Mouse (Mus musculus) retina, embryonic 14.5 days (tissue): ENCODE measurements around the gene Tnnc1.
A peak's percentile ranks its signal among the peaks of the same experiment; 100 is the strongest.

Experiments
- DNase-seq: peaks from one replicate; pipeline ENCODE4 v3.0.0-alpha.2; 2015; ENCODE audit warnings: low spot score

The Tnnc1 gene

DNA sequence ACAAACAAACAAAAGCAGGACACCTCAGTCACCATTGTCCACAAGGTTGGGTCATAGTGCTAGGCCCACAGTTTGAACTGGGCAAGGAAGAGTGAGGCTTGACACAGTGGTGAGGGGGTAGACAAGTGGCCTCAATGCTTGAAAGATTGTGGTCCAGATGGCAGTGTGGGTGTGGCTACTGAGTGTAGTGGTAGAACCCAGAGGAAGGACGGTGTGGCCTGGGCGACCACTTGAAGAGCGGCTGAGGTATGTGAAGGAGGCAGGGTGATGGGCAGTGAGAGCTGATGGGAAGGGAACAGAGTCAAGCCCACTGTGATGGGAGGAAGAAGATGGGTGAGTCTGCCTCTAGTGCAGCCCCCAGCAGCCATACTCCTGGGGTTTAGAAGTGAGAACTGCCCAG is 6.6 kb downstream of the Tnnc1 start:
- DNase-seq = no peak

DNA sequence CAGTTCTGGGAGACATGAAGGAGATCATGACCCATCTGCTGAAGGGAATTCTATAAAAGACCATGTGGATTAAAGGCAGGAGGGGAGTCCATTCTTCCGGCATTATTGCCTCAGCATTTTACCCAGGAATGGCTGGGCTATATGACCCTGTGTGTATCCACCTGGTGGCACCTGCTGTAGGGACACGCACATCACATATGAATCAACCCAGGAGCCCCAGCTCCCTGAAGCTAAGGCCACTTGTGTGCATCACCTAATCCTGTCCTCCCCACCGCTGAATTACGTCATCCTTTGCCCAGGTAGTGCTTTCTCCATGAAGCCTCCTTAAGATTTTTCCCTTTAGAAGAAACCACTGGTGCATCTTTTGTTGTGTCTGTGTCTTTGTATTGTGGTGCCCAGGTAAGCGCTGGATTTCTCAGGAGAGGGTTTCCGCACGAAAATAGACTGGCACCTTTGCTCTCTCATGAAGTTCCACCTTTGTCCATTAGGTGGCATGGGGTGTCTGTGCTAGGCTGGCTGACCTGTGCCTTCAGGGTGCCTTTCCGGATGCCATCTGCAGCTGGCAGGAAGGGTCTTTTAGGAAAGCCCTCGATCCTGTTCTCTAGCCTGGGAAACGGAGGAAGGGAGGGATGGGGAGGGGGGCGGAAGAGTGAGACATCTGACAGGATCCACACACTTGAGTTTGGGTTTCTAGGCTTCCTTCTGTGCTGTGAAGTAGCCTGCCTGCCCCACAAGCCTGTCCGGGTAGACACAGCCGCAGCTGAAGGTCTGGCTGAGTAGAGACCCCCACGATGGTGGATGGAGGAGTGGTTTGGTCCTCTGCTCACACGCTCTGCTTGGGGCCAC is 7.3 kb downstream of the Tnnc1 start:
- peak; percentile 86 for DNase-seq

DNA sequence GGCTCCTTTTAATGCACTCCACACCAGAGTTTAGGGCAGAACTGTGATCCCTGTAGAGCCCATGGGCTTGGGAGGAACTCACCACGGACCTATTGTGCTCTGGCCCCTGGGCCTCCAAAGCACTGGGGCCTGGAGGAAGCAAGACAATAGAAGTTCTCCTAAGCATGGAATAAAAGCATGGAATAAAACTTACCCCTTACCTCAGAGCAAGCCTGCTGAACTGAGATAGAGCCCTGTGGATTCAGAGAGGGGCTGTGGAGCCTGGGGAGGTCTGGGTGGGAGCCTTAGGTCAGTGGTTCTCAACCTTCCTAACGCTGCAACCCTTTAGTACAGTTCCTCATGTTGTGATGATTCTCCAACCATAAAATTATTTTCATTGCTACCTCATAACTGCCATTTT is 8.7 kb downstream of the Tnnc1 start, which contains the start of gene Nisch:
TSS of gene Nisch (minus strand) at position 101 of the 400 bp plus-strand sequence.
- DNase-seq = no peak

DNA sequence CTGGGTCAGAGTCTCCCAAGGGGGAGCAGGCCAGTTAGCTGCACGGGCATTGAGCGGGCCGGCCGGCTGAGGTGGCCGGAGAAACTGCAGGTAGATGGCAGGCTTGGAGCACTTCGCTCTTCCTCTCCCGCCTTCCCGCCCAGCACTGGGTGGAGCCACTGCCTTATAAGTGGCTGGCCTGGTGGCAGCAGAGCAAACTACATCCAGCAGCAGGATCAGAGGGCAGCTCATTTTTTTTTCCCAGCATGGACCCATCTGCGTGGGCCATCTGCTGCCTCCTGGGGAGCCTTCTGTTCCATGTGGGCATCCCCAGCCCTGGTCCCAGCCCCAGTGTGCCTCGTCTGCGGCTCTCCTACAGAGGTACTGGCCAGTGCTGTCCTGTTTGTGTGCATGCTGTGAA is 9.6 kb downstream of the Tnnc1 start, which contains the start of gene Sema3g:
TSS of gene Sema3g (plus strand) at position 195 of the 400 bp plus-strand sequence.
- DNase-seq = peak; percentile 76

DNA sequence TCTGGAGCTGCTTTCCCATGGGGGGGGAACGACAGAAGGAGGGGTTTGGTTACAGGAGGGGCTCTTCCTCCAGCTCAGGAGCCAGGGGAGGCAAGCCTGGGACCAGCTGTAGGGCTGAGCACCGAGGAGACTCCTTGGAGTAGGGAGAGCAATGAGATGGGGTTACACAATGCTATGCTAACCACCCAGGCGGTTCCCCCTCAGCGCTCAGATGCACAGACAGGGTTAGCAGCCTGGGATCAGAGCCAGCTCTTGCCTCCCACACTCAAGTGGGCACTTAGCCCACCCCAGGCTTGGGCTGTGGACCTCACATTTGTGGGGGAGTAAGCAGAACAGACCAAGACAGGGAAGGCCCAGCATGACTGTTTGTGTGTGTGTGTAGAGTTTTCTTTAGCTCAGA is 18.9 kb downstream of the Tnnc1 start:
- no peak for DNase-seq

DNA sequence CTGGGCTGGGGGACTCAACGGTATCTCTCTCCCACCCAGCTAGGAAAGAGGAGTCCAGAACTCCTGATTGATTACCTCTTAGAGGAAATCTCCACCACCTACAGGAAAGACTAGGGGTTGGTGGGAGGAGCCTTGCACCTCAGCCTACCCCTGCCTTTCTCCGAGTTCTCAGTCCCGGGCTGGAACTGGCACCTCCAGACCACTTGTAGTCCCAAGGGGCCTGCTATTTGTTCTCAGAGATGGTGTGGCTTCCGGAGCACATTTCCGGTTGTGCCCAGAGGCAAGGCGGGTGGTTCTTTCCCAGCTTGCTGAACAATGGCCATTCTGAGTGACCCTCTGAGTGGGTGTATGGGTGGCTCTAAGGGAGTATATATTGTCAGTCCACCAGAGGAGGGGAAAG is 20.1 kb downstream of the Tnnc1 start:
- no peak for DNase-seq

DNA sequence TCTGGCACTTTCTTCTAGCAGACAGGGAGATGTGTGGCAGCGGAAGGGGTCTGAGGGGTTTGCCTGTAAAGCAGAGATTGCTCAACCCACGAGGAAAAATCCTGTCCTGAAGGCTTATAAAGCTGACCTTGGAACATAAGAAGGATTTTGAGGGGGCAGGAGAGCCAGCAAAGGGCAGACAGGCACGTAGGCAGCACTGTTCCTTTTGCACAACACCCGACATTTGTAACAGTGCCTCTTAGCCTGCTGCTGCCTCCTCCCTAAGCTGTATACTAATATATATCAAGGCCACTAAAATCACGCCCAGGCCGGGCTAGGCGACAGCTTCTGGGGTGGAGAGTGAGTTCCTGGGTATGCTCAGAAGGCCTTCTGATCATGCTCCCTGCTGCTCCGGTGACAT is 22.3 kb downstream of the Tnnc1 start:
- no peak for DNase-seq

DNA sequence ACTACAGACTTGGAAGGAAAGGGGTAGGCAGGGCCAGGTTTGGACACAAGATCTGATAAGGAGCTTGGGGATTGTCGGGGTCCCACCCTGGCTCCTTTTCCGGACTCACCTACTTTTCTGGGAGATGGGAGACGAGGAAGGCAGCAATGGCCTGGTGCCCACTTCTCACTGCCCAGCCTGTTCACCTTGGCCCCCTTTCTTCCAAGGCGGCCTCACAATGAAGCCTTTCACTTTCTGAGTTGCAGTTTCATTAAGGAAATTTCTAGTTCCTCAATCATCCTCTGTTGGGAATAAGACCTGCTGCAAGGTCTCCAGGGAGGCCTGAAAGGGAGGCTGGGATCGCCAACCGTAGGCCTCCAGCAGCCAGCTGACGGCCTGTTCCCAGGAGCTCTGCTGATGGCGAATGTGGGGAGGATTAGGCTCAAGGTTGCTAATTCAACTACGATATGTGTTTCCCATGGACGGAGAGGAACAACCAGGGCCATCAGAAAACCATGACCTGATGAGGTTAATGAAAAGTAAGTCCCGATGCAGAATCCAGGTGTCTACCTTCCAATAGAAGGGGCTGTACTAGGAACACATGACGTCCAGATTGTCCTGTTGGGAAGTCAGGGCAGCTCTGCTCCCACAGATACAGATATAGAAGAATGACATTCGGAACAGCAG is 24.4 kb downstream of the Tnnc1 start:
- no peak for DNase-seq

DNA sequence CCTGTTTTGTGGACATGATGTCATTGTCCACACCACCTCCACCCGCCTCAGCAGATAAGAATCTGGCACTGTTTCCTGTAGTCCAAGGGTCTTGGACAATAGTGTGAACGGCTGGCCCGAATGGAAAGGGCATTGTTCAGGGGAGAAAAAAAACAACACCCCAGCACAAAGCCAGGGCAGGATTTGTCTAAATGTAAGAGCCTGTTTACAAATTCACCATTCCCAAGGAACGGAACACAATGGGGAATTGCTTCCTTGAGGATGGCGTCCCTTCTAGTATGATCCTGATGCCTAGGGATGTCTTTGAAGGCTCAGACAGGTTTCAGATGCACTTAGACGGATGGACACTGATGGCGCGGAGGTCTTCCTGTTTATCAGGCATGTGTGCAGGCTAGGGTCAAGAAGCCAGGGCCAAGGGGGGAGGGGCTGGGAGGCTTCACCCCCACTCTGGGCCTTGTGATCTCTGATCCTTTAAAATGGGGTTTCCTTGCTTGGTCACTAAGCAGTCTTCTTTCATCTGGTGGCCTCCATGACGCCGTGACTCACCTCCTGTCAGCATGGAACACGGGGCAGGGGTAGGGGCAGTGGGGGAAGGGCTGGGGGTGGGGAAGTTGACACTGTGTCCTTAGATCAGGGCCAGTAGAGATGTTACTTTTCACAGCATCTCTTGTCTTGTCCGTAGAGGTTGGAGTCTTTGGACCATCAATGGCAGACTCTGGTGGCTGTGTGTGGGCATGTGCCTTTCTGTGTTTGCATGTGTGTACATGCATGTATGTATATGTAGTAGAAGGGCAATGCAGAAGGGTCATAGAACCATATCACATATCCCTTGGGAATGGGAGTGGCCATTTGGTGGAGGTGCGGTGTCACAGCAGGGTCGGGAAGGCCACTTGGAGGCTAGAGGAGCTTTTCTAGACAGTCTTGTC is 25.2 kb downstream of the Tnnc1 start:
- no peak for DNase-seq

DNA sequence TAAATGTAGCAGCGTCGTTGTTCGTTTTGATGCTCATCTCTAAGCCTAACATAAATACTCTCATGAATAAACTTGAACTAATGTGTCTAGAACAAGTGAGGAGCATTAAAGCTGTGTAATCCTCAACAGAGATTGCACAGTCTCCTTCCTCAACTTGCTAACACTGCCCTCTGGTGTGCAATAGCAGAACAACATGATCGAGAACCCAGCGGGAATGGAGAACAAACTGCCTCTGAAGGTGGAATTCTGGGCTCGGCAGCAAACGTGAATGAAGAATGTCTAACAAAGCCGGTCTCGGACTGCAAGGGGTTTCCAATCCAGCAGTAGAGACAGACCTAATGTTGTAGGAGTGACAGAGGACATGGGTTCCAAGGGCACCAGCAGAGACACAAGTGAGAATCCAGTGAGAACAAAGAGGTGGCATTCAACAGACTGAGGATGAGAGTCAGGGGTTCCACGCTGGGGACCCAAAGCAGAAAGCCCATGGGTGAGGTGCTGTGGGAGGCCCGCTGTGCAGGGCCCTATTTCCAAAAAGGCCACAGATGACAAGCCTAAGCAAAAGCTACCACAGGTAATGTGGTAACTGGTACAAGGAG is 26.0 kb downstream of the Tnnc1 start:
- DNase-seq = peak; percentile 87

DNA sequence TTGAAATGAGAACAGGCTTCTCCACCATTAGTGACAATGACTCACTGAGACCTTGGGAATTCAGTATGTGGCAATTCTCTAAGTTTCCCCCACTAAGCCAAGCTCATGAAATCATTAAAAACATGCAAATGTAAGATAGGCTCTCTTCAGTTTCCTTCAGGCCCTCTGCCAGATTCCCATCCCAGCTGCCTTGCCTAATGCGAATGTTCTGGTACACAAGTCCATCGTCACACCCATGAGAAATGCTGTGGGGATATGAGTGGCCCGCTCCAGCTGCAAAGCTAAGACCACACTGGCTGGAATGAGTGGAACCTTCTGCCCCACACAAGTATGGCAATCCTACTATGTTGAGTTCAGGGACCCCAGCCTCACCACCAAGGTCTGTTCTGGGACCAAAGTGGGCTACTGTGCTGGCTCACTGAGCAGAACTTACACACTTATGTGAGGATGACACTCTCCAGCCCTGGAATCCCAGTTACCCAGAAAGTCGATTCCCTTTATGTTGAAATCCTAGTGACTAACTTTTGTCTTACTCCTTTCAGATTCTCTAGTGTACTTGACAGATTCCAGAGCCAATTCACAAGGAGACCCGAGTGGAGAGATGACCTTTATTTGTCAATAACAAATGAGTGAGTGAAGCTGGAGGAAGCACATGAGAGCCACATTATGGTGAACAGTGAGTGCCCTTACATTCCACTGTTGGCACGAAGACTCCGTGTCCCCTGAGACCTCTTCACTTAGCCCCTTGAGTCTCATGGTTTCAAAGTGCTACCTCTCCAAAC is 29.2 kb downstream of the Tnnc1 start:
- no peak for DNase-seq

DNA sequence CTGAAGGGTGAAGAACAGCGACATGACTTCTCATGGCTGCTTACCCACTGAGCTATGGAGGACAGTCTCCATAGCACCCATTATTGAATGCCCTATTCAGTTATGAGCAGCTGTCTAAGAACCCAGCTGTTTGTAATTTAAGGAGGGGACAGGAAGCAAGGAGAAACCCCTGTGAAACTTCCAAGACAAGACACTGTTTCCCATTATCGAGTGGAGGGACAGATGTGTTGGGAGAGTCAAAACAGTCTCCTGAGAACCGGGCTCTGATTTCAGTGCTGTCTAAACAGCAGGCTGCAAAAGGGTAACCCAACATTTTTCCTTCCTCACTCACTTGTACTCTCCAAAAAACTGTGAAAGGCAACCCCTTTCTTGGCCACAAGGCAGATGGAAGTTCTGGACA is 32.4 kb downstream of the Tnnc1 start:
- no peak for DNase-seq

DNA sequence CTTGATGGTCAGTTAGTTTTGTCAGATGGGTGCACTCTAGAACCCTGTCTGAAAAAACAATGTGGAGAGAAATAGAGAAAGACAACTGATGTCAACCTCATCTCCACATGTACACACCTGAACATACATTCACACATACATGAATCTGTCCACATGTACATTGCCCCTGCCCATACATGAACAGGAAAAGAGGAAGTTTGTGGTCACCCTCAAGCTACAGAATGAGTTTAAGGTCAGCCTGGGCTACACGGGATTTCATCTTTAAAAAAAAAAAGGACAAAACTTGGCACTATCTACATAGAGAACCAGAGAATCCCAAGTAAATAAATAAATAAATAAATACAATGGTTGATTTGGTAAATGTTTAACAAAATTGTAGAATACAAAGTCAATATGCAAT is 36.7 kb downstream of the Tnnc1 start:
- DNase-seq = no peak

DNA sequence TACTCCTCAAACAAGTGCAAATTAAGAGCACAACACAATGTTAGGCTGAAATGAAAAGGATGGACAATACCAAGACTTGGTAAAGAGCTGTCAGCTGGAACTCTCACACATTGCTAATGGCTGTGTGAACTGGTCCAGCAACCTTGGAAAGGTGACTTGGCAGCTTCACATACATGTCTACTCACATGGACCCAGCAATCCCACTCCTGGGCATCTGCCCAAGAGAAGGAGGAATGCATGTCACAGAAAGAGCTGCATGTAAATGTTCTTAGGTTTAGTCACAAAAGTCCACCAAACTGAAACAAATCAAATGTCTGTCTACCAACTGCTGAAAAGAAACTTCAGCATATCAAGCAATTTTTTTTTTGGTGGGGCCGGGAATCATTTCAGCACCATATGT is 37.8 kb downstream of the Tnnc1 start:
- DNase-seq = no peak

DNA sequence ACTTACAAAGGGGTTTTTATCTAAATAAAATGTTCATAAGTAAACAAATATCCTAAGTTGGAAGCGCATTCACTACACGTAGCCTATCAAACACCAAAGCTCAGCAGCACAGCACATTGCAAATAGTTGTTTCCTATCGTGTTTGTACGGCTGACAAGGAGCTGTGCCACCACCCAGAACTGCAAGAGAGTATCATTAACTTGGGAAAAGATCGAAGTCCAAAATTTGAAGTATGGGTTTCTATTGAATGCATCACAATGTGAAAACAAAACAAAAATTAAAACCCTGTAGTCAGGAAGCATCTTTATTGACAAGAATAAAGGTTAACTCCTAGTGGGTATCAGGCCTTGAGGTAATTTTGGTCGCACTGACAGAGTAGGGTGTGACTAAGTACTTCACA is 40.3 kb downstream of the Tnnc1 start:
- DNase-seq = no peak

DNA sequence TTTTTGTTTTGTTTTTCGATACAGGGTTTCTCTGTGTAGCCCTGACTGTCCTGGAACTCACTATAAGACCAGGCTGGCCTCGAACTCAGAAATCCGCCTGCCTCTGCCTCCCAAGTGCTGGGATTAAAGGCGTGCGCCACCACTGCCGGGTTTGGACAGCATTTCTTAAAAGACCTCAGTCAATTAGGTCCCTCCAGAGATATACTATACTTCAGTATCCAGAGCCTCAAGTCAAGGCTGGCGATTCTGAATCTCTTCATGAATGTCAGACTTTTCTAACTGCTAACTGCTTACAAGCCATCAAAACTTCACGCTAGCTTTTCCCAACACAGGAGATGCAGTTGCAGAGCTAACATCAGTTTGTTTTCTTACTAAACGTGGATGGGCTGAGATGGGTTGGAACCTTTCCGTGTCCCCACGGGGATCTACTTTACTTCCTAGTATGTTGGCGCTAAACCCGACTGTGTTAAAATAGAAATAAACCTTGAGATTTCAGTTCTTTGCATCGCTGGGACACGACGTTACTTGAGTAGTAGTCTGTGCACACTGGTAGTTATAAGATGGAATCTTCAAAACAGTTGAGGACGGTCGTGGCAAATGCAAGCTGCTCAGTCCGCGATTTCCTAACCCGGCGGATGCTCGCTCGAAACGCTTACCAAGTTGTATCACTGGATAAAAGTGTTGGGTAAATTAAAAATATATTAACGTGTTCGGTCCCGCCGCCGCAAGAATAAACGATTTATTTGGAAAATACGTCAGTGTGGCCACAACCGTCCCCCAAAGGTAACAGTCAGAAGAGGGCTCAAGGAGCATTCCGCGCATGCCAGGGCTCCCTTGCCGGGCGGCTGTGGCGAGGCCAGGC is 42.3 kb downstream of the Tnnc1 start:
- no peak for DNase-seq

DNA sequence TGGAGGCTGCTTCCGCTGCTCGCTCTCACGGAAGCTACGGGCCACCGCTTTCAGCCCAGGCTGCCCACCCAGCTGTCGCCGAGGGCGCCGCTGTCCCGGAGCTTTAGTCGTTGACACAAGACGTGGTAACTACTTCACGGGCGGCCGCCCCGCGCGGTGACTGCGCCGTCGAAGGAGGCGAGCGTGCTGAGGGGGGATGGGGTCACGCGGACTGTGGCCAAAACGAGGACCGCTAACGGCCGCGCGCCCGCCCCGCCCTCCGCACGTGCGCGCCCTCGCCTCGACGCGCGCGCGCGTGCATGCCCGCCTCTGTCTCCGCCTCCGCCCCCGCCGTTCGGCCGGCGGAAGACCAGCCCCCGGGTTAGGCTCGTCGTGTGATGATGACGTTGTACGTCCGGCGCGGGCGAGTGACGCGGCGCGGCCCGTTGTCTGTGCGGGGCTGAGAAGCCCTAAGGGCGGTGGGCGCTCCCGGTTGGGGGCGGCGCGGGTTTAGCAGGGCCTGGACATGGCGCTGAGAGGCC is 43.0 kb downstream of the Tnnc1 start, which contains the start of the genes Phf7 and Bap1:
TSS of gene Phf7 (minus strand) at position 234 of the 521 bp plus-strand sequence.
TSS of gene Bap1 (plus strand) at position 367 of the 521 bp plus-strand sequence.
- peak; percentile 97 for DNase-seq

DNA sequence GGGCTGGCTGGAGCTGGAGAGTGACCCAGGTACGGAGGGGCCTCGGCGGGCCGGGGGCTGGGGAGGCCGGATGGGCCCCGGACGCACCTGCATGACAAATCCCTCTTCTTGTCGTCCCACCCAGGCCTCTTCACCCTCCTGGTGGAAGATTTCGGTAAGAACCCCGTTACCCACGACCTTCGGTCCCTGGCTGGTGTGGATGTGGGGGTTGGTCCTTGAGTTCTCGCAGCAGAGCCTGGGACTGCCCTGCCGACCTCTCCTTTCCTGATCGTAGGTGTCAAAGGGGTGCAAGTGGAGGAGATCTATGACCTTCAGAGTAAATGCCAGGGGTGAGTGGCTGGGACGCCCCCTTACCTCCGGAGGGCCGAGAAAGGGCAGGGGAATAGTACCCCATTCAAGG is 43.5 kb downstream of the Tnnc1 start:
- no peak for DNase-seq

DNA sequence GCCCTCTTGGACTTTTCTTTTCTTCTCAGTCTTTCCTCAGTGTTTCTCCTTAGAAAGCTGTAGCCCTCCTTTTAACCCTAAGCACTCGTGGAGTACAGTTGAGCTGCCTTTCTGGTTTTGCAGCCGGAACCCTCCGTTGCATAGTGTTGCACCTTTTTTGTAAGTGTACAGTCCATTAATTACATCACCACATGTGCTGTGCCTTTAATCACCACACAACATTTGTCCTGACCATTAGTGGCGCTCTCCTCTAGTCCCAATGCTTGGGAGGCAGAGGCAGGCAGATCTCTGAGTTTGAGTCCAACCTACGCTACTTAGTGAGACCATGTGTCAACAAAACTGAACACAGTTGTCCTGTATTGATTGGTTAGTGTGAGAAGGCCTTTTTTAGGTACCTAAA is 44.0 kb downstream of the Tnnc1 start:
- DNase-seq = no peak
